Mouse (Mus musculus): ENCODE results near the gene Rabl2.

DNA sequence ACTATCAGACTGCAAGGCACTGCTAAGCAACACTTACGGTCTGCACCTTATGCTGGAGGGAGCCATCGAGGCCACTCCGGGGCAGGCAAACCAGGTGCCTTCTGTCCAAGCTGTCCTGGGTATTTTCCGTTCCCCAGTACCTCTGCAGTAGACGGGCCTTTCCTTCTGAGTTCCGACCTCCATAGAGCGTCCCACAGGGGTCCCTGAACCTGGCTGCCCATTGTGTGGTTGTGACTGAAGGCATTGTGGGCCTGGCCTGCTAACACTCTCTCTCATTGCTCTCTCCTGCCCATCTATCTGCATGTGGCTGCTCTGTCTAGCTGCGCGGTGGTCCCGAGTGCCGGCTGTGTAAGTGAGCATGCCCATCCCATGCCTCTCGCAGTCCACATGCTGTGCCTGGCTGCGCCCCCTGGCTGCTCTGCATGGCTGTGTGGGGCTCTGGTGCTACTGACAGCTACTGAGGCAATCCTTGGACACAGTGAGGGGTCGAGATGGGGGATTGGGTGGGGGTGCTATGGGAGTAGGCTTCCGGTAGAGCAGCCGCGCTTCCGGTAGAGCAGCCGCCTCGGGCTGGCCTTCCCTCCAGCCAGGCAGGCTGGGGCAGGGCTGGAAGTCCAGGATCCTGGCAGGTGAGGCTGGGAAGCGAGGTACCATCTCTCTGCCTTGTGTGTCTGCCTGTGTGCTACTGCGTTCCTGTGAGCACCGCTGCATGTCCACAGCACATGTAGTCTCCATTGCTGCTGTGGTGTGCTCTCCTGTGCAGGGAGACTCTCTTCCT is 35.1 kb downstream of the Rabl2 start:
- TF ChIP-seq CTCF (IDR thresholded peaks at IDR 0.05; ENCODE audit: low read depth, low read length) = no peak
- no peak for TF ChIP-seq POLR2A (IDR thresholded peaks at IDR 0.05; ENCODE audit: borderline replicate concordance, low read depth, low read length)

Data from bone marrow macrophage, adult 2 months (primary cell).